Mouse (Mus musculus) testis, adult 2 months (tissue): Measurements from ENCODE around the gene Aspg.

Source experiments
- CTCF ChIP-seq: fragments of 200-500 bp; IDR thresholded peaks from 2 replicates; pipeline ENCODE4 v1.5.1; 2012; ENCODE audit warnings: low read depth, mild to moderate bottlenecking, inconsistent platforms, low read length, moderate library complexity; ENCODE audit not compliant: control insufficient read depth, insufficient read depth, insufficient replicate concordance
- POLR2A ChIP-seq: fragments of 200-500 bp; IDR thresholded peaks from 2 replicates; pipeline ENCODE4 v1.6.1; 2012; ENCODE audit warnings: low read depth, mild to moderate bottlenecking, inconsistent platforms, low read length, moderate library complexity; ENCODE audit not compliant: control insufficient read depth

DNA sequence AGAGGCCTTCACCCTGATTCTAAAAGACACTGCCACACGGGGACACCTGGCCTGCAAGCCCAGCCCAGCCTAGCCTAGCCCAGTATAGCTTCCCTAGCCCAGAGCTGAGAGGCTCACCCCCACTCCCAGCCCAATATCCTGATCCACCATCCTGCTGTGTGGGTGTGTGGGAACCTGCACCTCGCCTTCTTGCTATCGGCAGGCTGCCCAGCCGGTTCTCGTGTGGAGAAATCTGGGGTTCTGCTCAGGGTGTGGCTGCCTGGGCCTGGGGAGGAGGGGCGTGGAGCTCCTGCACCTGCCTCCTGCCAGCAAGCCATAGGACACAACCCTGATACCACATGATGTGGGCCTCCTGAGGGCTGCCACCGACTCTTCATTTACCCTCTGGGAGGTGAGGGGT, 11.2 kb downstream of the Aspg start:
- TF ChIP-seq CTCF (no peak), POLR2A (no peak)
